Mouse (Mus musculus): ENCODE measurements around the gene Gm20716.

Gene Gm20716
- long read RNA-seq, experiment 1, partial matches to known transcripts, result 0 of 11 reads
- long read RNA-seq, experiment 1, other reads (novel, unspliced or antisense), result 11 of 11 reads
- long read RNA-seq, experiment 2, partial matches to known transcripts, result 3 of 9 reads
- long read RNA-seq, experiment 2, other reads (novel, unspliced or antisense), result 6 of 9 reads

GRCm38 (mm10) chr2:168230026-168230728 is at the start of gene Gm20716, which contains the start of the genes Dpm1 and Mocs3:
Gm20716 (minus strand) TSS chr2:168230364.
Dpm1 (minus strand) TSS chr2:168230591.
Mocs3 (plus strand) TSS chr2:168230622.
- intact Hi-C loops (cut with DNase I), result no loop called here

GRCm38 (mm10) chr2:168274374-168274935 is 44.3 kb upstream of the Gm20716 start:
- intact Hi-C loops (cut with DNase I), result loop anchor here (5.0 kb wide), 1 partner anchor 173 kb away; no protein-coding TSS in a partner anchor

GRCm38 (mm10) chr2:168273387-168273786 is 43.2 kb upstream of the Gm20716 start:
- intact Hi-C loops (cut with DNase I), result loop anchor here (5.0 kb wide), 1 partner anchor 174 kb away; no protein-coding TSS in a partner anchor

GRCm38 (mm10) chr2:168268033-168268432 is 37.9 kb upstream of the Gm20716 start:
- intact Hi-C loops (cut with DNase I), result no loop called here

GRCm38 (mm10) chr2:168260900-168261299 is 30.7 kb upstream of the Gm20716 start:
- intact Hi-C loops (cut with DNase I), result no loop called here

GRCm38 (mm10) chr2:168260124-168260523 is 30.0 kb upstream of the Gm20716 start:
- intact Hi-C loops (cut with DNase I), result no loop called here

- intact Hi-C loops (cut with DNase I), result loop anchor here (10.0 kb wide), 1 partner anchor 366 kb away; no protein-coding TSS in a partner anchor
These were observed 28.9 kb upstream of the Gm20716 start for GRCm38 (mm10) chr2:168259046-168259445.

GRCm38 (mm10) chr2:168257188-168257587 is 27.0 kb upstream of the Gm20716 start:
- intact Hi-C loops (cut with DNase I), result loop anchor here (10.0 kb wide), 1 partner anchor 368 kb away; no protein-coding TSS in a partner anchor

- intact Hi-C loops (cut with DNase I), result loop anchor here (10.0 kb wide), 1 partner anchor 368 kb away; no protein-coding TSS in a partner anchor
These were observed 26.3 kb upstream of the Gm20716 start for GRCm38 (mm10) chr2:168256506-168256905.

GRCm38 (mm10) chr2:168253822-168254221 is 23.7 kb upstream of the Gm20716 start:
- intact Hi-C loops (cut with DNase I), result loop anchor here (10.0 kb wide), 1 partner anchor 371 kb away; no protein-coding TSS in a partner anchor

GRCm38 (mm10) chr2:168252639-168253292 is 22.6 kb upstream of the Gm20716 start:
- intact Hi-C loops (cut with DNase I), result loop anchor here (10.0 kb wide), 1 partner anchor 372 kb away; no protein-coding TSS in a partner anchor

GRCm38 (mm10) chr2:168250270-168250669 is 20.1 kb upstream of the Gm20716 start:
- intact Hi-C loops (cut with DNase I), result loop anchor here (10.0 kb wide), 1 partner anchor 375 kb away; no protein-coding TSS in a partner anchor

- intact Hi-C loops (cut with DNase I), result no loop called here
These were observed 18.7 kb upstream of the Gm20716 start for GRCm38 (mm10) chr2:168248856-168249245.

- intact Hi-C loops (cut with DNase I), result no loop called here
These were observed 18.1 kb upstream of the Gm20716 start for GRCm38 (mm10) chr2:168248167-168248855.

GRCm38 (mm10) chr2:168245571-168245970 is 15.4 kb upstream of the Gm20716 start:
- intact Hi-C loops (cut with DNase I), result no loop called here

- intact Hi-C loops (cut with DNase I), result no loop called here
These were observed 13.1 kb upstream of the Gm20716 start for GRCm38 (mm10) chr2:168243278-168243677.

- intact Hi-C loops (cut with DNase I), result no loop called here
These were observed 12.7 kb upstream of the Gm20716 start for GRCm38 (mm10) chr2:168242841-168243240.

GRCm38 (mm10) chr2:168238335-168238734 is 8.2 kb upstream of the Gm20716 start:
- intact Hi-C loops (cut with DNase I), result no loop called here

GRCm38 (mm10) chr2:168233286-168233685 is 3.1 kb upstream of the Gm20716 start:
- intact Hi-C loops (cut with DNase I), result no loop called here

- intact Hi-C loops (cut with DNase I), result no loop called here
These were observed 1.3 kb upstream of the Gm20716 start for GRCm38 (mm10) chr2:168231471-168231829.

Measured in adrenal gland (tissue).